Mouse (Mus musculus) liver, embryonic 12.5 days (tissue): ENCODE results near the gene Nagk. TPM values are rescaled to one million over a fixed set of nuclear protein-coding genes. Genes with fewer than 3 reads are reported as not detected.

ENCODE experiments used
- ATAC-seq: fragments of 200-750 bp; cut with Nextera tagmentation; 2 replicates; pipeline ENCODE4 v1.8.0; 2017; ENCODE audit warnings: moderate number of reproducible peaks, mild to moderate bottlenecking, moderate library complexity
- H3K27ac ChIP-seq: fragments of 300-500 bp; sonication (generic); 2 replicates; pipeline ENCODE4 v1.5.1; 2016; ENCODE audit warnings: mild to moderate bottlenecking
- H3K27me3 ChIP-seq: fragments of 300-500 bp; sonication (generic); replicated peaks from 2 replicates; pipeline ENCODE4 v1.6.1; 2016; ENCODE audit warnings: mild to moderate bottlenecking, moderate library complexity
- H3K36me3 ChIP-seq: fragments of 300-500 bp; sonication (generic); 2 replicates; pipeline ENCODE4 v1.6.1; 2016; ENCODE audit warnings: mild to moderate bottlenecking, moderate library complexity
- H3K4me1 ChIP-seq: fragments of 300-500 bp; sonication (generic); 2 replicates; pipeline ENCODE4 v1.6.1; 2016
- H3K4me2 ChIP-seq: fragments of 300-500 bp; sonication (generic); 2 replicates; pipeline ENCODE4 v1.6.1; 2016; ENCODE audit warnings: mild to moderate bottlenecking, moderate library complexity
- H3K4me3 ChIP-seq: fragments of 300-500 bp; sonication (generic); 2 replicates; pipeline ENCODE4 v1.5.1; 2016; ENCODE audit warnings: mild to moderate bottlenecking, moderate library complexity
- H3K9ac ChIP-seq: fragments of 300-500 bp; sonication (generic); 2 replicates; pipeline ENCODE4 v1.6.1; 2016; ENCODE audit warnings: mild to moderate bottlenecking, moderate library complexity
- H3K9me3 ChIP-seq: fragments of 300-500 bp; sonication (generic); replicated peaks from 2 replicates; pipeline ENCODE4 v1.6.1; 2016; ENCODE audit warnings: mild to moderate bottlenecking, moderate library complexity
- WGBS: fragments of 180-500 bp; shearing (Covaris S2); methylation state at CpG from one replicate; pipeline ENCODE4 v1.1.7; 2016; ENCODE audit not compliant: insufficient replicate concordance; 5-methylcytosine and 5-hydroxymethylcytosine counted together
- polyA plus RNA-seq: library from polyadenylated mRNA; unstranded; fragments of >200 nt; fragmentation: Nextera tagmentation; extraction: Ambion mirVana; gene quantifications from 2 replicates; pipeline ENCODE4 v1.2.1, GENCODE M21; 2016

Nagk gene
- 13.5 and 15.8 TPM in 2 replicates for polyA plus RNA-seq

DNA sequence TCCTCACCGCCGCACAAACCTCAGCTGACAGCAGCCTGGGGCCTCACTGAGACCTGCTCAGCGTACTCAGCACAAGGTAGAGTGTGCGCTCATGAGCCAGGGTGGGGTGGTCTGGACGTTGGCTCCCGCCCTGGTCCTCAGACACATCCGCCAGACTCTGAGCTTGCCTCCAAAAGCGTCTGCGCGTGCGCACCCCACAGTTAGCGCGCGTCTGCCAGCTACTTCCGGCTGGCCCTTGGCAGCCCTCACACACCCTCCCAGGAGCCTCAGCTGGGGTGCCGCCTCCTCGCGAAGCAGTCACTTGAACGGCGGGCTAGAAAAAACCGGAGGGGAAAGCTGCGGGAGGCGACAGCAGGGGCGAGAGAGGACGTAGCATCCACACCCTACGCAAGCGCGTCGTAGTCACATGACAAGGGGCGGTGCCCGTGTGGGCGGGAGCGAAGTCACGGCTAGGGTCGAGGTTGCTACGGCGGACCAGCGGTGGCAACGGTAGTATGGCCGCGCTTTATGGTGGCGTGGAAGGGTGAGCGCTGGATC lies at the start of gene Nagk:
Nagk (plus strand) TSS at position 223 of the 537 bp plus-strand sequence.
- H3K9me3 ChIP-seq = no peaks in the 10 kb centered on the region
- H3K27me3 ChIP-seq = 0 out of 2 replicates have a peak, but pooled peaks cover 14% of the 10 kb centered on the region
- WGBS = under 1% methylated on average over 43 of the region's 43 CpGs
- peak within 1 kb of the TSS; percentile 97 for H3K4me2 ChIP-seq
- H3K36me3 ChIP-seq = no peaks in the 10 kb centered on the region; the same call in 1 of the 2 replicates
- H3K4me3 ChIP-seq = peak within 1 kb of the TSS; percentile 71
- peaks cover 32% of the 10 kb centered on the region for H3K4me1 ChIP-seq
- peak within 1 kb of the TSS; percentile 72 for H3K9ac ChIP-seq
- ATAC-seq = peak; percentile 95
- H3K27ac ChIP-seq = peak within 1 kb of the TSS; percentile 96

DNA sequence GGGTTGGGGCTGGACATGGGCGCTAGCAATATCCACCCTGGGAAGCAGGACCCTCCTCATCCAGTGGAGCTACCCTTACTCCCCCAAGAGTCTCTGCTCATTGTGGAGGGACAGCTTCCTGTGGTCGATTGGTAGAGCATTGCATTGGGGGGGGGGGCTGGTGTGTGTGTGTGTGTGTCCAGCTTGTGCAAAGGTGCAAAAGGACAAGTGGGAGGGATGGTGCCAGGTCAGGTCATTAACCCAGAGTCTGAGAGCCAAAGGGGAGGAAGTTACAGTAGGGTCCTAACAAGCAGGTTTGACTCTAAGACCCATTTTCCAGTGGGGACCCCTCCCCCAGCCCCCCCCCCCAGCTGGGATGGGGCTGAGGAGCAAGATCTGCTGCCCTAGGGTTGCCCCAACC lies 49.3 kb upstream of the Nagk start:
- 0 out of 2 replicates have a peak, but pooled peaks cover 4% of the 10 kb centered on the region for H3K4me1 ChIP-seq
- H3K4me2 ChIP-seq = no peak overlapping the region
- H3K4me3 ChIP-seq = no peak overlapping the region
- H3K9me3 ChIP-seq = no peaks in the 10 kb centered on the region
- H3K27ac ChIP-seq = no peak overlapping the region
- 48% methylated on average over 2 of the region's 2 CpGs for WGBS
- H3K27me3 ChIP-seq = peaks cover 64% of the 10 kb centered on the region
- ATAC-seq = no peak
- no peaks in the 10 kb centered on the region for H3K36me3 ChIP-seq
- no peak overlapping the region for H3K9ac ChIP-seq

DNA sequence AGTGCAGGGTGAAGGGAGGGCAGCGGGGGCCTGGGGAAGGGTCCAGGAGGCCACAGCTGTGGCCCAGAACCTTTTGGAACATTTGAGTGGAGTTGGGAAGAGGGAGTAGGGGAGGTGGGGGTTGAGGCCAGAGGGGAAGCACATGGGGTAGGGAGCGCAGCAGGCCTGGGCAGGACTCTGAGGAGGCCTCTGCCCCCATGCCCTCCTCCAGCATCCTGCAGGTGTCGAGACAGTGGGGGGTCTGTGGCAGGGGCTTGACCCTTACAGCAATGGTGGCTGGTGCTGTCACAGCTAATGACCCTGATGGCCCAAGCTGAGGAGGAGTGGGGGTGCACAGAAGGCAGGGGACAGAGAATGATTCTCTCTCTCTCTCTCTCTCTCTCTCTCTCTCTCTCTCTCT lies 45.5 kb upstream of the Nagk start:
- no peak for ATAC-seq
- no peak overlapping the region for H3K9ac ChIP-seq
- H3K27me3 ChIP-seq = peaks cover 77% of the 10 kb centered on the region
- no peak overlapping the region for H3K27ac ChIP-seq
- no peak overlapping the region for H3K4me2 ChIP-seq
- WGBS = 57% methylated on average over 3 of the region's 3 CpGs
- H3K4me3 ChIP-seq = no peak overlapping the region
- no peaks in the 10 kb centered on the region for H3K4me1 ChIP-seq
- H3K9me3 ChIP-seq = no peaks in the 10 kb centered on the region
- no peaks in the 10 kb centered on the region for H3K36me3 ChIP-seq

DNA sequence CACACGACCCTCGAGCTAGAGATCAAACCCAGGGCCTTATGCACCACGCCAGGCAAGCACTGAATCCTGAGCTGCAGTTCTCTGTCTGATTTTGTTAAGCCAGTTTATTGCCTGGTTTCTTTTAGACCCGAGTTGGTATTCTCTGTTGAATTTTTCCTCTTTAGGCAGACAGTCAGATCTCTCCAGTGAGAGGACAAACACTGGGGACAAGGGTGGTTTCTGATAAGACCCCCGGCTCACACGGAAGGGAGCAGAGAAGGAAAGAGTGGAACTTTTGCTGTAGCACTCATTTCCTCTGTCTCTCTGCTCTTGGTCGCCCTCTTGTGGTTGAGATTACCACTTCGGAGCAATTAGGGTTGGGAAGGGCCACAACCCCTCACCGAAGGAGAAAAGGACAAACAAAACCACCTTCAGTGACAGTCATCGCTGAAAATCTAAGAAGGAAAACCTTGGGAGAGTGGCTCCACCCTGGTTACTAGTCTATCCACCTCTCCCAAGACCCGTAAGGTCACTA lies 44.6 kb upstream of the Nagk start:
- Histone ChIP-seq H3K27me3 (peaks cover 77% of the 10 kb centered on the region), H3K9me3 (no peaks in the 10 kb centered on the region), H3K4me1 (no peaks in the 10 kb centered on the region), H3K9ac (no peak overlapping the region), H3K36me3 (no peaks in the 10 kb centered on the region), H3K4me3 (no peak overlapping the region), H3K27ac (no peak overlapping the region), H3K4me2 (peak overlapping the region; percentile 31; the same call in 1 of the 2 replicates)
- WGBS = 6% methylated on average over 11 of the region's 11 CpGs
- ATAC-seq = no peak

DNA sequence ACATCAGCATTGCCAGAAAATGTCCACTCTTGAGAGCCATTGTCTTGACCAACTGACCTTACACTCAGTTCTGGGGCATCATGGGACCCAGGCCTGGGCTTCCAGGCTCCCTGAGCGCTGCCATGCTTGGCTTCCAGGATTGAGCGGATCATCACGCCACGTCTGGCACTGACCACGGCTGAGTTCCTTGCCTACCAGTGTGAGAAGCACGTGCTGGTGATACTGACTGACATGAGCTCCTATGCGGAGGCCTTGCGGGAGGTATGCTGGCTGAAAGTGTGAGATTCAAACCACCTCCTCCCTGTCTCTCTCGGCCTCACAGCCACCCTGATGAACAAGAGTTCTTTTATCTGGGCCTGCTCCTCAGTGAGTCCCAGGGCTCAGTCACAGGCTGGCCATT lies 38.7 kb upstream of the Nagk start:
- ATAC-seq = no peak
- Histone ChIP-seq H3K4me2 (no peak overlapping the region), H3K9me3 (no peaks in the 10 kb centered on the region), H3K27ac (no peak overlapping the region), H3K36me3 (no peaks in the 10 kb centered on the region), H3K27me3 (peaks cover 97% of the 10 kb centered on the region), H3K9ac (no peak overlapping the region), H3K4me3 (no peak overlapping the region), H3K4me1 (0 out of 2 replicates have a peak, but pooled peaks cover 5% of the 10 kb centered on the region)
- 61% methylated on average over 9 of the region's 9 CpGs for WGBS

DNA sequence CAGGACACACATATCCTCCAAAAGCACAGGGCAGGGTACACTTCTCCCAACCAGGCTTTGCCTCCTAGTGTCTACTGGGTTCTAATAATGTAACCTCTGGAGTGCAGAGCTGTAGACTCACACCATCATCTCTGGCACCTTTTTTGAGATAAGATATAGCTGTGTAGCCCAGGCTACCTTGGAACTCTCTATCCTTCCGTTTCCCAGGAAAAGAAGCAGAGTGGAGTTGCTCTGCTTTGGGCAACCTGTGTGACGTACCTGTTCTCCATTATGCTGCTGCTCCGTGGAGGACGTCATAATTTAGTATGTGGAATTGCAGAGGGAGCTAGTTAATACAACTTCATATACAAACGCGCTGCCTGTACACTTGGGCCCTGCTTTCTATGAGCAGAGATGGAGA lies 32.4 kb upstream of the Nagk start, which contains the start of gene Ankrd53:
Ankrd53 (plus strand) TSS at position 301 of the 400 bp plus-strand sequence.
- no peak within 1 kb of the TSS for H3K27ac ChIP-seq
- H3K27me3 ChIP-seq = peaks cover 77% of the 10 kb centered on the region
- no peaks in the 10 kb centered on the region for H3K9me3 ChIP-seq

DNA sequence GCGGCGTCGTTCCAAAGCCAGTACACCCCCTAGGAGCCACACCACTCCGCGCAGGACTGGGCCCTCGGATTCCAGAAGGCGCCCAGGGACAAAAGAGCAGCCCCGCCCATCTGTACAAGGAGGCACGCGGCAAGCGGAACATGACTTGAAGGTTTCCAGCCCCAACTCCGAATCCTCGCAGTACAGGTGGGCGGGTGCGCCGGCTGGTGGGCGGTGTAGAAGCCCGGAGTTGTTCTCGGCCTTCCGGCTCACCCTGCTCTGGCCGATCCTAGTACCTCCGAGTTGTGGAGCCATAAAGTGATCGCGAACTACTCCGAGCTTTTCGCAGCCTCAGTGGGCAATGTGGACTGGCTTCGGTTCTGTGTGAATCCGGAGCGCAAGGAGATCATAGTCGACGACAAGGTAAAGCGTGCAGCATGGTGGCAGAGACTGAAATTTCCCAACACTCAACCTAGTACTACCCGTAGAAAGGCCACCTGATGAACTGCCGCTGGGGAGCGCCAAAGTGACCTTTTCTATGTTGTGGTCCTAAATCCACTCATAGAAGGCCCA lies 31.8 kb upstream of the Nagk start:
- Histone ChIP-seq H3K27me3 (peaks cover 71% of the 10 kb centered on the region), H3K9me3 (no peaks in the 10 kb centered on the region), H3K4me2 (peak overlapping the region; percentile 63), H3K36me3 (peaks cover 2% of the 10 kb centered on the region; the same call in 1 of the 2 replicates), H3K4me3 (peak overlapping the region; percentile 30), H3K9ac (no peak overlapping the region), H3K4me1 (peaks cover 13% of the 10 kb centered on the region), H3K27ac (no peak overlapping the region)
- 0 out of 2 replicates have a peak, but pooled peaks have one; percentile 7 for ATAC-seq
- 6% methylated on average over 35 of the region's 35 CpGs for WGBS

More for the DNA sequence above, 32.4 kb upstream of the Nagk start, which contains the start of gene Ankrd53:
- WGBS = 32% methylated on average over 6 of the region's 6 CpGs
- no peaks in the 10 kb centered on the region for H3K36me3 ChIP-seq
- ATAC-seq = no peak
- peak within 1 kb of the TSS; percentile 30 for H3K4me3 ChIP-seq
- H3K9ac ChIP-seq = no peak within 1 kb of the TSS
- peaks cover 15% of the 10 kb centered on the region for H3K4me1 ChIP-seq
- peak within 1 kb of the TSS; percentile 63 for H3K4me2 ChIP-seq

DNA sequence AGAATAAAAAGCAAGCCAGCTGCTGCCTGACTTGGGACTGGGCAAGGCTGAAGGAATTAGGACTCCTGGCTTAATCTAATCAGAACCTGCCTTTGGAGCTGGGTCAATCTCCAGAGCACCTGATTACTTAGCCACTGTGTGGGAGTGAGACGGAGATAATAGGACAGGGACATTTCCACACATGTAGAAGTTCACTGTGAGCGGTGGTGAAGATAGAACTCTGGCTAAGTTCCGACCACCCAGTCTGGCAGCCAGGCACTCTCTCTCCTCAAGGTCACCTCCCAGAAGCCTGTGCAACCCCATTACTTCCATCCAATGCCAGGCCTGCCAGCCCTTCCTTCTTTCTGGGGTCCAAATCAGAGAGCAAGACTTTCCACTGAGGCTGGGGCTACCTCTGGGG lies 27.8 kb upstream of the Nagk start:
- H3K4me3 ChIP-seq = no peak overlapping the region
- H3K36me3 ChIP-seq = peaks cover 39% of the 10 kb centered on the region

DNA sequence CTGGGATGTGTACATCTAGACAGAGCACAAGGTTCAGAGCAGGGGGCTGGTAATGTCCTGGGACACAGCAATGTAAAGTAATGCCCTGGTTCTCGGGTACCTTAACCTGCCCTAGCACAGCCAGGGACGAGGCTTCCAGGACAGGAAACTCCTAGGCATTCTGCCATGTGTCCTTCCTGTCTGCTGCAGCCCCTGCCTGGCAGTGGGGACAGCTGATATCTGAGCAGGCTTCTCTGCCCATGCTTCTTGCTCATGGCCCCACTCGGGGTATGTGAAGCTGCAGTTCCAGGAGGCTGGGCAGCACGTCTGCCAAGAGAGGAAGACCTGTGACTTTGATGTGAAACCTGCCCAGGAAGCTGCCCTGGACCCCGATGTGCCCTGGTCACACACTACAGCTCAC lies 26.3 kb upstream of the Nagk start:
- Histone ChIP-seq H3K27ac (no peak overlapping the region), H3K27me3 (peaks cover 17% of the 10 kb centered on the region), H3K9ac (no peak overlapping the region), H3K36me3 (peaks cover 54% of the 10 kb centered on the region), H3K9me3 (no peaks in the 10 kb centered on the region), H3K4me2 (no peak overlapping the region), H3K4me1 (peaks cover under 1% of the 10 kb centered on the region; the same call in 1 of the 2 replicates), H3K4me3 (no peak overlapping the region)
- no peak for ATAC-seq
- WGBS = 73% methylated on average over 5 of the region's 5 CpGs

More for the DNA sequence above, 27.8 kb upstream of the Nagk start:
- no peak overlapping the region for H3K4me2 ChIP-seq
- 63% methylated on average over 3 of the region's 3 CpGs for WGBS
- ATAC-seq = no peak
- H3K4me1 ChIP-seq = peaks cover 9% of the 10 kb centered on the region
- peaks cover 32% of the 10 kb centered on the region for H3K27me3 ChIP-seq
- H3K9ac ChIP-seq = no peak overlapping the region
- no peaks in the 10 kb centered on the region for H3K9me3 ChIP-seq
- H3K27ac ChIP-seq = no peak overlapping the region

DNA sequence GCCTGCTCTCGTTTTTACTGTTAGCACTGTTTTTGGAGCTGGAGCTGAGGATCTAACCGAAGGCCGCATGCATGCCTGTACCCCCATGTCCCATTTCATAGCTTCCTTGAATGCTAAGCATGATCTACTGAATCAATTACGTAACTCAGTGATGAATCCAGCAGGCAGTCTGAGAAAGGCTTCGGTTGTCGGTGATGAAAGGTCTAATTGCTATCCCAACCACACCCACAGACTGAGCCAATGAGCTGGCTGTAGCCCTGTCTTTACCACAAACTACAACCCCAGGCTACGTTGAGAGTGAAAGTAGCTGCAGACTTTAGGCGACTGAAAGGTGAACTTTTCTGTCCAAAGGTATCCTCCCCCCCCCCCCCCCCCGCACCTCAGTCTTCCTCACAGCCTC lies 20.7 kb upstream of the Nagk start:
- Histone ChIP-seq H3K4me1 (peaks cover 26% of the 10 kb centered on the region), H3K9me3 (no peaks in the 10 kb centered on the region), H3K27me3 (no peaks in the 10 kb centered on the region), H3K4me2 (peak overlapping the region; percentile 93), H3K27ac (peak overlapping the region; percentile 86; the same call in 1 of the 2 replicates), H3K4me3 (peak overlapping the region; percentile 95), H3K36me3 (peaks cover 45% of the 10 kb centered on the region), H3K9ac (peak overlapping the region; percentile 96)
- ATAC-seq = no peak
- WGBS = 62% methylated on average over 8 of the region's 9 CpGs

DNA sequence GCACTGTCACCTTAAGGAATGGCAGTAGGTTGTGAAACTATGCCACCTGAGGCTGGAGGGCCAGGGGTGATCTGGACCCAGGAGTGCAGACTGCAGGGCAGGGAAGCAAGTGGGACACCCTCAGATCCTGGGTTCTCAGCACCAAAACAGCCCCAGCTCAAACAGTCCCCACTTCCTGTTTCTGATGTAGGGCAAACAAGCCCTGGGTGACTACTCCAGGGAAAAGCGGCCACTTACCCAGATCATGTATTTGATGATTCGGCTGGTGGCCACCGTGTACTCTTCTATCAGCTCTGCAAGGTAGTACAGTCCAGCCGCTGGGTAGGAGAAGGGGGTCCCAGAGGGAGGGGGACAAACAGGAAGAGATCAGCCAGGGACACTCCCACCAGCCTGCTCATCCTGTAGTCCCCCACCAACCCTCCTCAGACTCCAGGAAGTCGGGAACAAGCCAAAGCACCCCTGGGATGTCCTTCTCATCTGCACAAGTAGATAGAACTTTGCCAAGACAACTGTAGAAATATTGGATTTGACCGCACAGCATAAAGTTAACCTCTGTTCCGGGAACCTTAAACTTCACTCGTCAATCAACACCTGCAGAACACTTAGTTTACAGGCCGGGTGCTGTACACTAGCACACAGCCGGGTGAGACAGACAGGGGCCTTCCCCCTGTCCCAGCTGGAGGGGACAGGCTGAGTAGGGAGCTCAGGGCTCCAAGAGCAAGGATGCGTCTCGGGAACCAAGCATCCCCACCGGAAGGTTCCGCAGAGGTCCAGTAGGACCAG lies 19.8 kb upstream of the Nagk start:
- Histone ChIP-seq H3K27me3 (no peaks in the 10 kb centered on the region), H3K9ac (peak overlapping the region; percentile 96), H3K4me3 (peak overlapping the region; percentile 95), H3K4me2 (peak overlapping the region; percentile 93), H3K9me3 (no peaks in the 10 kb centered on the region), H3K36me3 (peaks cover 37% of the 10 kb centered on the region), H3K27ac (peak overlapping the region; percentile 86), H3K4me1 (peaks cover 26% of the 10 kb centered on the region)
- WGBS = 1% methylated on average over 14 of the region's 14 CpGs
- ATAC-seq = peak; percentile 56
